Mouse (Mus musculus): Measurements from ENCODE around the gene Cog4.
"Not testable (repeated sequence)": the region's sequence is repeated elsewhere in the genome, so short reads cannot be mapped to it uniquely, and the experiment has no call there.

The Cog4 gene

GRCm38 (mm10) chr8:110828511-110828910 is 17.9 kb upstream of the Cog4 start:
- DNase-seq (ENCODE audit: low read depth, low spot score): peak; percentile 74

- DNase-seq (ENCODE audit: low read depth, low spot score): peak; percentile 64
These were observed 14.4 kb upstream of the Cog4 start for GRCm38 (mm10) chr8:110831956-110832355.

GRCm38 (mm10) chr8:110842012-110842574 is 4.3 kb upstream of the Cog4 start:
- peak; percentile 68 for DNase-seq (ENCODE audit: low read depth, low spot score)

- DNase-seq (ENCODE audit: low read depth, low spot score): no peak
These were observed 3.2 kb upstream of the Cog4 start for GRCm38 (mm10) chr8:110843207-110843606.

- peak; percentile 60 for DNase-seq (ENCODE audit: low read depth, low spot score)
These were observed 1.5 kb upstream of the Cog4 start for GRCm38 (mm10) chr8:110844941-110845340.

- peak; percentile 63 for DNase-seq (ENCODE audit: low read depth, low spot score)
These were observed 487 bp upstream of the Cog4 start for GRCm38 (mm10) chr8:110845821-110846404.

GRCm38 (mm10) chr8:110847171-110847549 is 760 bp downstream of the Cog4 start:
- no peak for DNase-seq (ENCODE audit: low read depth, low spot score)

- DNase-seq (ENCODE audit: low read depth, low spot score): no peak
These were observed 1.5 kb downstream of the Cog4 start for GRCm38 (mm10) chr8:110847645-110848495.

- DNase-seq (ENCODE audit: low read depth, low spot score): no peak
These were observed 4.8 kb downstream of the Cog4 start for GRCm38 (mm10) chr8:110851186-110851585.

- DNase-seq (ENCODE audit: low read depth, low spot score): not testable (repeated sequence)
These were observed 9.7 kb downstream of the Cog4 start for GRCm38 (mm10) chr8:110856073-110856472.

GRCm38 (mm10) chr8:110856760-110857461 is 10.5 kb downstream of the Cog4 start:
- peak; percentile 79 for DNase-seq (ENCODE audit: low read depth, low spot score)

- peak; percentile 78 for DNase-seq (ENCODE audit: low read depth, low spot score)
These were observed 13.5 kb downstream of the Cog4 start for GRCm38 (mm10) chr8:110859651-110860501.

GRCm38 (mm10) chr8:110861347-110862025 is 15.1 kb downstream of the Cog4 start:
- DNase-seq (ENCODE audit: low read depth, low spot score): not testable (repeated sequence)

- no peak for DNase-seq (ENCODE audit: low read depth, low spot score)
These were observed 24.1 kb downstream of the Cog4 start for GRCm38 (mm10) chr8:110870501-110870900.

- no peak for DNase-seq (ENCODE audit: low read depth, low spot score)
These were observed 31.5 kb downstream of the Cog4 start for GRCm38 (mm10) chr8:110877862-110878261.

- DNase-seq (ENCODE audit: low read depth, low spot score): no peak
These were observed 35.4 kb downstream of the Cog4 start for GRCm38 (mm10) chr8:110881741-110882310.

- no peak for DNase-seq (ENCODE audit: low read depth, low spot score)
These were observed 37.4 kb downstream of the Cog4 start for GRCm38 (mm10) chr8:110883824-110884223.

- DNase-seq (ENCODE audit: low read depth, low spot score): no peak
These were observed 40.2 kb downstream of the Cog4 start for GRCm38 (mm10) chr8:110886634-110887033.

- DNase-seq (ENCODE audit: low read depth, low spot score): no peak
These were observed 41.2 kb downstream of the Cog4 start for GRCm38 (mm10) chr8:110887551-110887950.

- no peak for DNase-seq (ENCODE audit: low read depth, low spot score)
These were observed 42.0 kb downstream of the Cog4 start for GRCm38 (mm10) chr8:110888441-110888840.

All from 3T3-L1 (cell line).